Mouse (Mus musculus) urinary bladder, postnatal 25 days (tissue): Measurements from ENCODE around the gene Sgms2.
"Not testable (repeated sequence)": the region's sequence is repeated elsewhere in the genome, so short reads cannot be mapped to it uniquely, and the experiment has no call there.

Source experiments
- DNase-seq: peaks from one replicate; pipeline ENCODE4 v3.0.0; 2022; ENCODE audit warnings: low spot score

Sgms2 gene

GRCm38 (mm10) chr3:131357643-131358042 is 133.6 kb downstream of the Sgms2 start:
- no peak for DNase-seq

GRCm38 (mm10) chr3:131356026-131356425 is 135.2 kb downstream of the Sgms2 start:
- no peak for DNase-seq

- DNase-seq, result no peak
Measured at GRCm38 (mm10) chr3:131350539-131350938, 140.7 kb downstream of the Sgms2 start.

GRCm38 (mm10) chr3:131349013-131349412 is 142.2 kb downstream of the Sgms2 start:
- DNase-seq, result no peak

GRCm38 (mm10) chr3:131348579-131348950 is 142.6 kb downstream of the Sgms2 start:
- DNase-seq, result no peak

GRCm38 (mm10) chr3:131347831-131348578 is 143.2 kb downstream of the Sgms2 start:
- DNase-seq, result peak; percentile 14

- DNase-seq, result no peak
Measured at GRCm38 (mm10) chr3:131345903-131346302, 145.3 kb downstream of the Sgms2 start.

- DNase-seq, result no peak
Measured at GRCm38 (mm10) chr3:131343311-131343710, 147.9 kb downstream of the Sgms2 start.

- DNase-seq, result no peak
Measured at GRCm38 (mm10) chr3:131340885-131341284, 150.3 kb downstream of the Sgms2 start.

GRCm38 (mm10) chr3:131339280-131339679 is 151.9 kb downstream of the Sgms2 start:
- no peak for DNase-seq

- not testable (repeated sequence) for DNase-seq
Measured at GRCm38 (mm10) chr3:131337749-131338148, 153.5 kb downstream of the Sgms2 start.

- no peak for DNase-seq
Measured at GRCm38 (mm10) chr3:131336629-131337028, 154.6 kb downstream of the Sgms2 start.

GRCm38 (mm10) chr3:131335117-131335547 is 156.1 kb downstream of the Sgms2 start:
- DNase-seq, result no peak

- no peak for DNase-seq
Measured at GRCm38 (mm10) chr3:131327189-131327588, 164.0 kb downstream of the Sgms2 start.

GRCm38 (mm10) chr3:131326637-131327036 is 164.6 kb downstream of the Sgms2 start:
- no peak for DNase-seq

GRCm38 (mm10) chr3:131322081-131322815 is 169.0 kb downstream of the Sgms2 start:
- no peak for DNase-seq

GRCm38 (mm10) chr3:131320184-131320583 is 171.0 kb downstream of the Sgms2 start:
- peak; percentile 76 for DNase-seq

- DNase-seq, result no peak
Measured at GRCm38 (mm10) chr3:131318211-131318610, 173.0 kb downstream of the Sgms2 start.

- DNase-seq, result no peak
Measured at GRCm38 (mm10) chr3:131317126-131317525, 174.1 kb downstream of the Sgms2 start.

GRCm38 (mm10) chr3:131315957-131316510 is 175.2 kb downstream of the Sgms2 start:
- DNase-seq, result no peak

- no peak for DNase-seq
Measured at GRCm38 (mm10) chr3:131312340-131312739, 178.9 kb downstream of the Sgms2 start.

GRCm38 (mm10) chr3:131310572-131310971 is 180.6 kb downstream of the Sgms2 start:
- no peak for DNase-seq

GRCm38 (mm10) chr3:131307811-131308210 is 183.4 kb downstream of the Sgms2 start:
- DNase-seq, result no peak
